Mouse (Mus musculus) heart, adult 2 months (tissue): ENCODE measurements at regions not wholly inside any gene's neighbourhood (a gene's known extent, or its start where the extent isn't known, plus 50 kb on each side); places are given as distances from the start of the nearest gene placed in this dataset.
A peak's percentile ranks its signal among the peaks of the same experiment; 100 is the strongest.

ENCODE experiments used
- DNase-seq, 2 experiments: peaks; one replicate each; pipeline ENCODE4 v3.0.0; 2021
- H3K27ac ChIP-seq: fragments of 200-600 bp; 2 replicates; pipeline ENCODE4 v1.8.1; 2022
- H3K27me3 ChIP-seq: fragments of 200-500 bp; 2 replicates; pipeline ENCODE4 v1.6.1; 2012; ENCODE audit warnings: mild to moderate bottlenecking, low read length, inconsistent platforms, mixed read lengths; ENCODE audit not compliant: control insufficient read depth, insufficient read depth
- H3K36me3 ChIP-seq: fragments of 200-500 bp; 2 replicates; pipeline ENCODE4 v1.6.1; 2012; ENCODE audit warnings: low read length, inconsistent platforms; ENCODE audit not compliant: control insufficient read depth, insufficient read depth
- H3K4me1 ChIP-seq: fragments of 200-500 bp; 2 replicates; pipeline ENCODE4 v1.6.1; 2011; ENCODE audit warnings: low read length; ENCODE audit not compliant: control insufficient read depth, insufficient read depth
- H3K4me3 ChIP-seq: fragments of 200-600 bp; 2 replicates; pipeline ENCODE4 v1.8.1; 2022
- H3K79me2 ChIP-seq: fragments of 200-500 bp; replicated peaks from 2 replicates; pipeline ENCODE4 v1.6.1; 2012; ENCODE audit warnings: mild to moderate bottlenecking, inconsistent platforms, low read length, moderate library complexity, mixed read lengths; ENCODE audit not compliant: control insufficient read depth, insufficient read depth
- H3K9ac ChIP-seq: fragments of 200-500 bp; 2 replicates; pipeline ENCODE4 v1.6.1; 2012; ENCODE audit warnings: low read depth, mild to moderate bottlenecking, control low read depth, inconsistent platforms, low read length, mixed read lengths
- CTCF ChIP-seq: fragments of 200-600 bp; IDR thresholded peaks from 2 replicates; pipeline ENCODE4 v1.8.1; 2022; ENCODE audit warnings: antibody characterized with exemption, mild to moderate bottlenecking, moderate library complexity
- EP300 ChIP-seq: fragments of 200-500 bp; IDR thresholded peaks from 2 replicates; pipeline ENCODE4 v1.6.1; 2011; ENCODE audit warnings: low read depth, low read length, control low read depth; ENCODE audit not compliant: insufficient read depth
- POLR2A ChIP-seq: fragments of 200-500 bp; IDR thresholded peaks from 2 replicates; pipeline ENCODE4 v1.6.1; 2011; ENCODE audit warnings: mild to moderate bottlenecking, low read depth, low read length, control low read depth; ENCODE audit not compliant: insufficient read depth
- WGBS: fragments of 180-500 bp; shearing (Covaris S2); methylation state at CpG from one replicate; pipeline ENCODE4 v1.1.7; 2018; 5-methylcytosine and 5-hydroxymethylcytosine counted together
- intact Hi-C: fragments of 180-260 bp; cut with DNase I; formaldehyde crosslinking; loops from one replicate; pipeline ENCODE4 v1.15.1; 2025

DNA sequence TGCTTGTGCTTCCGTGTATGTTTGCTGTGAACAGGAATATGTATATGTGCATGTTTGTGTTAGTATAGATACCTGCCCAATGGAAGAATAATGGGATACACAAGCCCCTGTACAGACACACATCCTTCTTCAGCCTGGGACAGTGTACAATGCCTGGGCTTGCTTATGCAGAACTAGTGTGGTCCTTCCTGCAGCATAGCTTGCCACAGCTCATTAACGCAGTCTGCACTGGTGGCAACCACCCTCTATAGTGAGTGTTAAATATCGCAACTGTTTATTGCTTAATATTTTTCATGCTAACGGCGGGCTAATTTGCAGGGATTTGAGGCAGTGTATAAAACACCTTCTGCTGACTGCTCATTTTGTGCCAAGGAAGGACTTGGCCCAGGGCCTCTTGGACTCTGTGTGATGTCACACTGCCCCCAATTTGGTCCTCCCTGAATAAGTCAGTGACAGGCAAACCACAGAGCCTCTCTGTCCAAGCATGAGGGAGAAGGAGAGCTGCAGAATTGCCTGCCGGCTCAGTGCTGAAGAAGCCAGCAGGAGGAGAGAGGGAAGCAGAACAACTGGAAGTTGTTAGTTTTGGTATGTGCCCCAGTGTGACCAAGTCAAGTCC is 193.4 kb upstream of the Kdm8 start:
- Histone ChIP-seq H3K27ac (no peak overlapping the region), H3K36me3 (no peaks in the 10 kb centered on the region), H3K9ac (no peak overlapping the region), H3K27me3 (no peaks in the 10 kb centered on the region), H3K4me1 (no peaks in the 10 kb centered on the region), H3K4me3 (no peak overlapping the region), H3K79me2 (no peaks in the 10 kb centered on the region)
- TF ChIP-seq POLR2A (no peak), EP300 (no peak), CTCF (no peak)
- DNase-seq = no peak
- intact Hi-C loops = no loop called here
- 76% methylated on average over 6 of the region's 6 CpGs for WGBS

DNA sequence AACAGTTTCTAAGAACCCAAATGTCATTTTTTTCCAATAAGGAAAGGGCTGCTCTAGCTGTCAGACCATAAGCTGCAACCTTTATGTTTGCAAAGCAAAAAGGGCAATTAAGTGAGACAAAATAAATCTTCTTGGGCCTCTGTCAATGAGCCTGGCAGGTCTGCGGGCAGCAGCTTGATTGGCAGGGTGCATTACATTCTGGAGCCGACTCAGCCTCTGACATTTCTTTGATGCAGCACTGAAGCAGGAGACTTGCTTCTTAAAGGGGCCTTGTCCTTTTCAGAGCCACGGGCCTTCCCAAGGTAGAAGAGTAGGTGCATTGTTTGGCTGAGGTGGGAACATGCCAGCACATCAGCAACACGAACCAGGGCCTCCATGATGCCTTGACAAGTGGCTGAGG is 190.2 kb upstream of the Kdm8 start:
- intact Hi-C loops = no loop called here
- Histone ChIP-seq H3K27me3 (no peaks in the 10 kb centered on the region), H3K27ac (no peak overlapping the region), H3K79me2 (no peaks in the 10 kb centered on the region), H3K4me1 (no peaks in the 10 kb centered on the region), H3K36me3 (no peaks in the 10 kb centered on the region), H3K4me3 (no peak overlapping the region), H3K9ac (no peak overlapping the region)
- no peak for DNase-seq
- 33% methylated on average over 4 of the region's 4 CpGs for WGBS
- TF ChIP-seq POLR2A (no peak), EP300 (no peak)

DNA sequence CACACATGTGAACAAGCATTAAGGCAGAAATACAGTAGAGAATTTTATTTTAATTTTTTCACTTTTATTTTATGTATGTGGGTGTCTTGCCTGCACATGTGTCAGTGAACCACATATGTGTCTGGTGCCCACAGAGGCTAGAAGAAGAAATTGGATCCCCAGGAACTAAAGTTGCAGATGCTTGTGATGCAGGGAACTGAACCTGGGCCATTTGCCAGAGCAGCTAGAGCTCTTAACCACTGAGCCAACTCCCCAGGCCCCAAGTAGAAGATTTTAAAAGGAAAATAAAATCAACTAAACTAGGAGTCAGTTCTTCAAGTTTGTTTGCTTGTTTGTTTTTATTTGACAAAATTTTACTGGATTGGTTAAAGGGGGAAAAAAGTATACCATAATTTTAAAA is 185.5 kb upstream of the Kdm8 start:
- DNase-seq = peak in 1 of 2 experiments; percentile 8
- H3K4me1 ChIP-seq = no peaks in the 10 kb centered on the region
- TF ChIP-seq POLR2A = no peak
- no peak for TF ChIP-seq CTCF
- TF ChIP-seq EP300 = no peak
- no peak overlapping the region for H3K9ac ChIP-seq
- intact Hi-C loops = no loop called here
- H3K36me3 ChIP-seq = no peaks in the 10 kb centered on the region
- H3K27ac ChIP-seq = no peak overlapping the region
- no peak overlapping the region for H3K4me3 ChIP-seq
- H3K79me2 ChIP-seq = no peaks in the 10 kb centered on the region
- no peaks in the 10 kb centered on the region for H3K27me3 ChIP-seq

DNA sequence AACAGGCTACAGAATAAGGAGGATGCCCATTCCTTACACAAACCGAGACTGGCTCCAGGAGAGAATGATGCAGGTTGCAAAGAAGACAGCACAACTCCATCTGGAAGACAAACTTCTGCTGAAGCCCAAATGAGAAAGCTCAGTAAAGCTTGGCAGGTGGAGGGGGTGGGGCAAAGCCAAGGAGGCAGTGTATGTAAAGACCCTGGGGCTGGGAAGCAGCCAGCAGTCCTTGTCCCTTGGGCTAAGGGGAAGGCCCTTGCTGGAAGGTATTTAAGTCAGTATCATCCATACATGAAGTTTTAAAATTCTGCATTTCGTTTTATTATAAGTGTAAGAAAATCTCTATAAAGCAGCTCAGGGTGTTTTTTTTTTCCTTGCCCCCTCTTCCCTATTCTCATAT is 182.3 kb upstream of the Kdm8 start:
- WGBS = 56% methylated on average over 2 of the region's 2 CpGs
- H3K79me2 ChIP-seq = no peaks in the 10 kb centered on the region
- H3K27me3 ChIP-seq = no peaks in the 10 kb centered on the region
- no peak for DNase-seq
- TF ChIP-seq EP300 = no peak
- TF ChIP-seq POLR2A = no peak
- TF ChIP-seq CTCF = no peak
- H3K4me3 ChIP-seq = no peak overlapping the region
- no peak overlapping the region for H3K27ac ChIP-seq
- no peak overlapping the region for H3K9ac ChIP-seq
- no peaks in the 10 kb centered on the region for H3K4me1 ChIP-seq
- H3K36me3 ChIP-seq = no peaks in the 10 kb centered on the region
- intact Hi-C loops = no loop called here

DNA sequence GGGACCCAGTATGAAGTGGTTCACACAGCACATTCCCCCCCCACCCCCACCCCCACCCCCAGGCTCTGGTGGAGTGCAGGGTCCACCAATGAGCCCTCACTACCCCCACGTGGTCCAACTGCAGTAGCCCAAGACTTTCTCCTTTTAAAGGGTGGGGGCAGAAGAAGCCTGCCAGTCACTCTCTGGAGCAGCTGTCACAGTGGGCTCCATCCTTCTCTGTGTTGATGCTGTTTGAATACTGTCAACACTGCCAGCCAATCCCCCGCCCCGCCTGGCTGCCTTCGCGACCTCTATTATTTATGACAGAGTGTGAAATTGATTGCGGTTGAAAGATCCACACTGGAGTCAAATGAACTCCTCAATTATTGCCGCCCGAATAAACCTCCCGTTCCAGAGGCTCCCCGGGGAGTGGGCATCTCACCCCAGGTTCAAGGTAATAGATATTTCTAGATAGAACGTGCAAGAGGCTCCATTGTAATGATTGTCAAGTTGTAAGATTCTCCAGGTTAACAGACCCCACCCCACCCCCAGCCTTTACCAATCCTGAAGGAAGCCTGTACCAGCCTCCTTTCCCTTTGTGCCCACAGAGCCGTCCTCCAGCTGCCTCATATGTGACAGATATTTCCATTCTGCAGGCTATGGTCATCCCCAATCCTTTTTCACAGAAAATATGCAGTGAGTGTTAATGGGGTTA is 181.7 kb upstream of the Kdm8 start:
- H3K36me3 ChIP-seq = no peaks in the 10 kb centered on the region
- intact Hi-C loops = no loop called here
- DNase-seq = no peak
- no peaks in the 10 kb centered on the region for H3K27me3 ChIP-seq
- no peaks in the 10 kb centered on the region for H3K4me1 ChIP-seq
- no peak overlapping the region for H3K9ac ChIP-seq
- H3K27ac ChIP-seq = no peak overlapping the region
- H3K4me3 ChIP-seq = no peak overlapping the region
- no peaks in the 10 kb centered on the region for H3K79me2 ChIP-seq
- WGBS = 78% methylated on average over 12 of the region's 12 CpGs
- no peak for TF ChIP-seq CTCF
- TF ChIP-seq POLR2A = no peak
- no peak for TF ChIP-seq EP300

DNA sequence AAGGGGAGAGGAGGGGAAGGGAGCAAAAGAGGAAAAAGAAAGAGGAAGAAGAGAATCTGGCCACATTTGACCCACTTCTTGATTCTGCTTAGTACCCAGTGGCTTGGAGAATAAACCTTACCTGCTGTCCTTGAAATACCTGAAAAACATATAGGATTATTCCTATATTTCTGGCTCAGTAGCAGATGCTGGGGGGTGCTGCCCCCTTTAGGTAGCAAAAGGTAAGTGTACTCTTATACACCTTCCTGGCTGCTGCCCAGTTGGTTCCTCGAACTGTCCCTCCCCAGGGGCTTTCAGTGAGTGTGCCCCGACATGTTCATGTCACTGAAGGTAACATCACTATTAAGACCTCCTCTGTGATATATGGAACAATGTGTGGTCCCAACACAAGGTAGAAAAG is 180.7 kb upstream of the Kdm8 start:
- DNase-seq = no peak
- H3K4me3 ChIP-seq = no peak overlapping the region
- no peaks in the 10 kb centered on the region for H3K27me3 ChIP-seq
- H3K79me2 ChIP-seq = no peaks in the 10 kb centered on the region
- intact Hi-C loops = no loop called here
- H3K4me1 ChIP-seq = no peaks in the 10 kb centered on the region
- WGBS = 61% methylated on average over 2 of the region's 2 CpGs
- no peak overlapping the region for H3K27ac ChIP-seq
- TF ChIP-seq EP300 = no peak
- peak; percentile 44 for TF ChIP-seq CTCF
- H3K9ac ChIP-seq = no peak overlapping the region
- H3K36me3 ChIP-seq = no peaks in the 10 kb centered on the region
